Mouse (Mus musculus) embryonic fibroblast, embryonic 13.5 days (primary cell): ENCODE measurements around the gene Hsd17b6. TPM values are rescaled to one million over a fixed set of nuclear protein-coding genes. Genes with fewer than 3 reads are reported as not detected.
"Not testable (repeated sequence)": the region's sequence is repeated elsewhere in the genome, so short reads cannot be mapped to it uniquely, and the experiment has no call there.

Experiments
- H3K27ac ChIP-seq: 2 replicates; pipeline ENCODE4 v1.5.1; 2012; ENCODE audit warnings: low read length, control low read depth, inconsistent platforms; ENCODE audit not compliant: insufficient read depth
- H3K4me1 ChIP-seq: 2 replicates; pipeline ENCODE4 v1.6.1; 2011; ENCODE audit warnings: low read length; ENCODE audit not compliant: control insufficient read depth, insufficient read depth
- H3K4me3 ChIP-seq: 2 replicates; pipeline ENCODE4 v1.5.1; 2011; ENCODE audit warnings: mild to moderate bottlenecking, control low read depth, low read length; ENCODE audit not compliant: insufficient read depth
- CTCF ChIP-seq: IDR thresholded peaks from 2 replicates; pipeline ENCODE4 v1.5.1; 2011; ENCODE audit warnings: mild to moderate bottlenecking, control low read depth, low read length, moderate library complexity, borderline replicate concordance; ENCODE audit not compliant: insufficient read depth
- POLR2A ChIP-seq: IDR thresholded peaks from 2 replicates; pipeline ENCODE4 v1.6.1; 2011; ENCODE audit warnings: low read depth, mild to moderate bottlenecking, control low read depth, low read length, moderate library complexity
- polyA plus RNA-seq: library from polyadenylated mRNA; stranded (reverse); fragments of >200 nt; gene quantifications from 2 replicates; pipeline ENCODE4 v1.2.4, GENCODE M21; 2011; ENCODE audit warnings: low read depth; ENCODE audit not compliant: missing spikeins, insufficient read length

The Hsd17b6 gene
- not detected in 2 replicates for polyA plus RNA-seq

- no peak within 1 kb of the TSS for H3K27ac ChIP-seq
- no peak within 1 kb of the TSS for H3K4me3 ChIP-seq
- TF ChIP-seq CTCF (no peak), POLR2A (no peak)
- no peaks in the 10 kb centered on the region for H3K4me1 ChIP-seq
Observed at GRCm38 (mm10) chr10:128007446-128007845, at the start of gene Hsd17b6. Gene Hsd17b6, minus strand, starts transcription at chr10:128007611.

GRCm38 (mm10) chr10:128053001-128053400, 45.6 kb upstream of the Hsd17b6 start:
- no peaks in the 10 kb centered on the region for H3K4me1 ChIP-seq
- H3K27ac ChIP-seq: no peak overlapping the region
- TF ChIP-seq CTCF: no peak
- TF ChIP-seq POLR2A: no peak

GRCm38 (mm10) chr10:128052136-128052535, 44.7 kb upstream of the Hsd17b6 start:
- not testable (repeated sequence) for H3K27ac ChIP-seq, H3K4me3 ChIP-seq, H3K4me1 ChIP-seq

More at GRCm38 (mm10) chr10:128053001-128053400, 45.6 kb upstream of the Hsd17b6 start:
- H3K4me3 ChIP-seq: no peak overlapping the region

- H3K27ac ChIP-seq: no peak overlapping the region
- no peak overlapping the region for H3K4me3 ChIP-seq
- TF ChIP-seq CTCF (no peak), POLR2A (no peak)
- no peaks in the 10 kb centered on the region for H3K4me1 ChIP-seq
Observed at GRCm38 (mm10) chr10:128051589-128051988, 44.2 kb upstream of the Hsd17b6 start.

GRCm38 (mm10) chr10:128050355-128050754, 42.9 kb upstream of the Hsd17b6 start:
- Histone ChIP-seq H3K4me1 (no peaks in the 10 kb centered on the region), H3K27ac (no peak overlapping the region), H3K4me3 (no peak overlapping the region)
- TF ChIP-seq CTCF: no peak
- TF ChIP-seq POLR2A: no peak

DNA sequence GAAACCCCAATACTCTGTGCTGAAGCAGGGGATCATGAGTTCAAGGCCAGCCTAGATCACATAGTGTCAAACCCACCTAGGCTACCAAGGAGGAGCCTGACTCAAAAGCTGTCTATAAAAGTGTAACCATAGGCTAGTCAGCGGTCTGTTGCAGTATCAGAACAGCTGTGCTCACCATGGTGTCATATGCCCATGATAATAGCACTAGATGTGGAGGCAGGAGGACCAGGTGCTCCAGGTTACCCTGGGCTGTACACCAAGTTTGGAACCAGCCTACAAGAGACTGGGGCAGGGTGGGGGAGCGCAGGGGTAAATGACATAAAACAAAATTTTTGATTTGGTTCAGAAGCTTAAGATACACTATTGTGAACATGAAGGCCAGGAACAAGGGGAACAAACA, 42.3 kb upstream of the Hsd17b6 start:
- TF ChIP-seq POLR2A (no peak), CTCF (no peak)
- no peak overlapping the region for H3K27ac ChIP-seq
- no peaks in the 10 kb centered on the region for H3K4me1 ChIP-seq
- no peak overlapping the region for H3K4me3 ChIP-seq

DNA sequence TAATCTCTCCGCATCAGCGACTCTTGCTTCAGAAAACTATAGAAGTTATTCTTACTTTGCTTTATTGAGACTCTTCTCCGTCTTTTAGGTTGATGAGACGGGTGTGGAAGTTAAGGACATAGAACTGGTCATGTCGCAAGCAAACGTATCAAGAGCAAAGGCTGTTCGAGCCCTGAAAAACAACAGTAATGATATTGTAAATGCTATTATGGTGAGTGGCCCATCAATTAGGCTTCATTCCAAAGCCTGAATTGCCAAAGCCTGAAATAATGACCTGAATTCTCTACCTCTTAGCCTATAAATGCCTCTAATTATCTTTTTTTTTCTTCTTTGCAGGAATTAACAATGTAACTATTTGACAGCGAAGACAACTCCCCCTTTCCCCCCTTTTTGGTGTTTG, 40.7 kb upstream of the Hsd17b6 start:
- Histone ChIP-seq H3K27ac (no peak overlapping the region), H3K4me1 (no peaks in the 10 kb centered on the region), H3K4me3 (no peak overlapping the region)
- TF ChIP-seq CTCF (no peak), POLR2A (no peak)

DNA sequence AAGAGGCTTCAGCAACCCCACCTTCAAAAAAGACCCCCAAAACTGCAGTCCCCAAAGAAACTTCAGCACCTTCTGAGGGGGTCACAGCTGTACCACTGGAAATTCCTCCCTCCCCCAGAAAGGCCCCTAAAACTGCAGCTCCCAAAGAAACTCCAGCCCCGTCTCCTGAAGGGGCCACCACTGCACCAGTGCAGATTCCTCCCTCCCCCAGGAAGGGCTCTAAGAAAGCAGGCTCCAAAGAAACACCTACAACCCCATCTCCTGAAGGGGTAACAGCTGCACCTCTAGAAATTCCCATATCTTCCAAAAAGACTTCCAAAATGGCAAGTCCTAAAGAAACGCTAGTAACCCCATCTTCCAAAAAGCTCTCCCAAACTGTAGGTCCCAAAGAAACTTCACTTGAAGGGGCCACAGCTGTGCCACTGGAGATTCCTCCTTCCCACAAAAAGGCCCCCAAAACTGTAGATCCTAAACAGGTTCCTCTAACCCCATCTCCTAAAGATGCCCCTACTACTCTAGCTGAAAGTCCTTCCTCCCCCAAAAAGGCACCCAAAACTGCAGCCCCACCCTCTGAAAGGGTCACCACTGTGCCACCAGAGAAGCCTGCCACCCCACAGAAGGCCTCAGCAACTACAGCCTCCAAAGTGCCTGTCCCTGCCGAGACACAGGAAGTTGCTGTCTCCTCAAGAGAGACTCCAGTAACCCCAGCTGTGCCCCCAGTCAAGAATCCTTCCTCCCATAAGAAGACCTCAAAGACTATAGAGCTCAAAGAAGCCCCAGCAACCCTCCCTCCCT, 35.8 kb upstream of the Hsd17b6 start:
- H3K4me1 ChIP-seq: peaks cover 14% of the 10 kb centered on the region
- no peak overlapping the region for H3K4me3 ChIP-seq
- no peak overlapping the region for H3K27ac ChIP-seq
- TF ChIP-seq CTCF: no peak
- no peak for TF ChIP-seq POLR2A

- H3K4me3 ChIP-seq: no peak overlapping the region
- H3K27ac ChIP-seq: no peak overlapping the region
- TF ChIP-seq CTCF: no peak
- H3K4me1 ChIP-seq: peaks cover 14% of the 10 kb centered on the region
Observed at GRCm38 (mm10) chr10:128042466-128042865, 35.1 kb upstream of the Hsd17b6 start.

GRCm38 (mm10) chr10:128041636-128042035, 34.2 kb upstream of the Hsd17b6 start:
- TF ChIP-seq CTCF (no peak), POLR2A (no peak)
- no peak overlapping the region for H3K27ac ChIP-seq
- no peak overlapping the region for H3K4me3 ChIP-seq
- H3K4me1 ChIP-seq: peaks cover 14% of the 10 kb centered on the region
